Mouse (Mus musculus) lung, embryonic 15.5 days (tissue): ENCODE results near the gene Slc16a3. TPM values are rescaled to one million over a fixed set of nuclear protein-coding genes. Genes with fewer than 3 reads are reported as not detected.

Experiments used
- ATAC-seq: fragments of 200-750 bp; cut with Nextera tagmentation; 2 replicates; pipeline ENCODE4 v1.8.0; 2017; ENCODE audit warnings: moderate number of reproducible peaks, borderline replicate concordance; ENCODE audit not compliant: low FRiP score, low TSS enrichment; ENCODE audit errors: extremely low read depth
- H3K27ac ChIP-seq: fragments of 300-500 bp; sonication (generic); 2 replicates; pipeline ENCODE4 v1.5.1; 2015; ENCODE audit warnings: moderate library complexity, mild to moderate bottlenecking, inconsistent platforms
- H3K27me3 ChIP-seq: fragments of 300-500 bp; sonication (generic); 2 replicates; pipeline ENCODE4 v1.6.1; 2015; ENCODE audit warnings: inconsistent platforms
- H3K36me3 ChIP-seq: fragments of 300-500 bp; sonication (generic); 2 replicates; pipeline ENCODE4 v1.6.1; 2015; ENCODE audit warnings: inconsistent platforms
- H3K4me1 ChIP-seq: fragments of 300-500 bp; sonication (generic); 2 replicates; pipeline ENCODE4 v1.6.1; 2015; ENCODE audit warnings: inconsistent platforms
- H3K4me2 ChIP-seq: fragments of 300-500 bp; sonication (generic); 2 replicates; pipeline ENCODE4 v1.6.1; 2015; ENCODE audit warnings: inconsistent platforms, mild to moderate bottlenecking, moderate library complexity
- H3K4me3 ChIP-seq: fragments of 300-500 bp; sonication (generic); 2 replicates; pipeline ENCODE4 v1.5.1; 2015; ENCODE audit warnings: mild to moderate bottlenecking, inconsistent platforms
- H3K9ac ChIP-seq: fragments of 300-500 bp; sonication (generic); 2 replicates; pipeline ENCODE4 v1.6.1; 2015; ENCODE audit warnings: inconsistent platforms
- H3K9me3 ChIP-seq: fragments of 300-500 bp; sonication (generic); 2 replicates; pipeline ENCODE4 v1.6.1; 2016; ENCODE audit warnings: inconsistent platforms
- WGBS: fragments of 180-500 bp; shearing (Covaris S2); methylation state at CpG from one replicate; pipeline ENCODE4 v1.1.7; 2015; 5-methylcytosine and 5-hydroxymethylcytosine counted together
- polyA plus RNA-seq: library from polyadenylated mRNA; unstranded; fragments of >200 nt; fragmentation: Nextera tagmentation; extraction: Ambion mirVana; gene quantifications from 2 replicates; pipeline ENCODE4 v1.2.1, GENCODE M21; 2015

The Slc16a3 gene
- polyA plus RNA-seq, 1 experiment from 2014 or later: 67.1 TPM

- peaks cover 17% of the 10 kb centered on the region for H3K4me1 ChIP-seq
- no peaks in the 10 kb centered on the region for H3K9me3 ChIP-seq
- H3K27me3 ChIP-seq: no peaks in the 10 kb centered on the region
- H3K9ac ChIP-seq: no peak overlapping the region
- H3K4me3 ChIP-seq: no peak overlapping the region
- WGBS: 81% methylated on average over 4 of the region's 4 CpGs
- H3K27ac ChIP-seq: no peak overlapping the region
- no peak for ATAC-seq
- H3K36me3 ChIP-seq: no peaks in the 10 kb centered on the region
- H3K4me2 ChIP-seq: no peak overlapping the region
Measured at GRCm38 (mm10) chr11:120928468-120928867, 19.8 kb upstream of the Slc16a3 start.

GRCm38 (mm10) chr11:120931479-120931878 lies 16.8 kb upstream of the Slc16a3 start:
- Histone ChIP-seq H3K9ac (no peak overlapping the region), H3K27ac (no peak overlapping the region)

DNA sequence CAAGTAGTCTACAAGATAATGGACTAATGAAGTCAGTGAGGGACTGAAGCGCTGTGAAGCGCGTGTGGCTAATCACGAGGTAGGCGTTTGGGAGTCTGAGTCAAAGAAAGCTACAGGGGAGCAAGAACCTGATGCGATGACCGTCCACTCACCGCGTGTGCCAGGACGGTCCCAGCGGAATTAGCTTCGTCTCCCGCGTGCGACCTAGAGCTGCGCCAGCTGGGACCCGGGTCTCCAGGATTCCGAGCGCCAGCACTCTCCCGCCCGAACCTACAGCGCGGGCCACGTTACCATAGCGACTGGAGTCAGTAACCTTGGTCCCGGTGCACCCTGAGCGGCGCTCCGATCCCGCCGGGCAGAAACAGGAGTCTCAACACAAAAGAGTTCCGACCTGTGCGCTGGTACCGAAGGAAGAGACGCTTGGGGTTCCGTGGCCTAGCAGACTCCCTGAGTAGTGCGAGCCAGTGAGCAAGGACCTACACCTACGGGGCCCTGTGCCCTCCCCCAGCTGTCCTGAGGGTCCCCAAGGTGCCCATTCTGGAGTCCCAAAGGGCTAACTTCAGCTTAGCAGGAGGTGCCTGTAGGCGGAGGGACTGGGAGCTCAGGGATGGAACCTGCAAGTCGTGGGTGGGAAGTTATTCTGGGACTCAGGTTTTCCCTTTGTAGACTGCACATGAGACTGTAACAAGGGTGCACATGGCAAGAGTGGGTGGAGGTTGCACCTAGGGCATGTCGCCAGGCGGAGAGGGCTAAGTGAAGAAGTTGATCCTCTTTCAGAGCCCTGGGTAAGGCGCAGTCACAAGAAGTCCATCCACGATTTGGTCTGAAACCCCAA lies 15.5 kb upstream of the Slc16a3 start, which contains the start of gene Ccdc57:
Gene Ccdc57, minus strand, starts transcription at position 309 of the 835 bp plus-strand sequence.
- 8% methylated on average over 44 of the region's 44 CpGs for WGBS
- ATAC-seq: peak; percentile 94

More at GRCm38 (mm10) chr11:120931479-120931878, 16.8 kb upstream of the Slc16a3 start:
- H3K4me1 ChIP-seq: peaks cover 17% of the 10 kb centered on the region
- no peaks in the 10 kb centered on the region for H3K9me3 ChIP-seq
- no peaks in the 10 kb centered on the region for H3K27me3 ChIP-seq
- peak overlapping the region; percentile 88; the same call in 1 of the 2 replicates for H3K4me2 ChIP-seq
- H3K4me3 ChIP-seq: no peak overlapping the region; the same call in 1 of the 2 replicates
- ATAC-seq: no peak
- H3K36me3 ChIP-seq: no peaks in the 10 kb centered on the region
- WGBS: 90% methylated on average over 4 of the region's 4 CpGs

DNA sequence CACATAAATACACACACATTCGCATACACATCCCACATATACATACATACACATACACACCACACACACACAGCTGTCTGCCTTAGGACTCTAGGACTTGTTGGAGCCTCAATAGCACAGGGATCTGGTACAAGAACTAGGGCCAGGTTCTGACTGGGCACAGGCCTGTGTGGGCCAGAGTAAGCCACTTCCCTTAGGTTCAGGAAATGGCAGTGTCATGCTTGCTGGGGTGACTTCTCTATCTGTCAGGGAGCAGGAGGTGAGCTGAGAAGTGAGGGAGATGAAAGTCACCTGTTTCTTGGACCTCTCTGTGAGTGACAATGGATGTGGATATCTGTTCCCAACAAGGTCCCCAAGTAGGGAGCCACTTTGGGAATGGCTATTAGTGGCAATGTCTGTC lies 10.3 kb upstream of the Slc16a3 start:
- Histone ChIP-seq H3K4me3 (no peak overlapping the region), H3K36me3 (no peaks in the 10 kb centered on the region), H3K27me3 (no peaks in the 10 kb centered on the region), H3K9ac (no peak overlapping the region), H3K27ac (no peak overlapping the region), H3K9me3 (no peaks in the 10 kb centered on the region), H3K4me1 (peaks cover 2% of the 10 kb centered on the region; the same call in 1 of the 2 replicates), H3K4me2 (no peak overlapping the region)
- no peak for ATAC-seq
- 90% methylated on average over 1 of the region's 1 CpGs for WGBS

More for the DNA sequence above, 15.5 kb upstream of the Slc16a3 start, which contains the start of gene Ccdc57:
- H3K27me3 ChIP-seq: no peaks in the 10 kb centered on the region
- H3K4me3 ChIP-seq: peak within 1 kb of the TSS; percentile 73
- H3K4me1 ChIP-seq: peaks cover 17% of the 10 kb centered on the region
- no peaks in the 10 kb centered on the region for H3K9me3 ChIP-seq
- H3K4me2 ChIP-seq: peak within 1 kb of the TSS; percentile 88
- peak within 1 kb of the TSS; percentile 21; the same call in 1 of the 2 replicates for H3K27ac ChIP-seq
- H3K36me3 ChIP-seq: no peaks in the 10 kb centered on the region
- peak within 1 kb of the TSS; percentile 72 for H3K9ac ChIP-seq

- Histone ChIP-seq H3K9me3 (no peaks in the 10 kb centered on the region), H3K27ac (no peak overlapping the region), H3K27me3 (no peaks in the 10 kb centered on the region), H3K4me2 (no peak overlapping the region), H3K36me3 (no peaks in the 10 kb centered on the region), H3K4me1 (no peaks in the 10 kb centered on the region), H3K4me3 (no peak overlapping the region), H3K9ac (no peak overlapping the region)
- WGBS: 24% methylated on average over 4 of the region's 4 CpGs
- no peak for ATAC-seq
Measured at GRCm38 (mm10) chr11:120938795-120939194, 9.5 kb upstream of the Slc16a3 start.

- Histone ChIP-seq H3K27me3 (0 out of 2 replicates have a peak, but pooled peaks cover under 1% of the 10 kb centered on the region), H3K36me3 (no peaks in the 10 kb centered on the region), H3K4me1 (no peaks in the 10 kb centered on the region), H3K4me2 (no peak overlapping the region), H3K27ac (no peak overlapping the region), H3K9me3 (no peaks in the 10 kb centered on the region), H3K4me3 (no peak overlapping the region), H3K9ac (no peak overlapping the region)
- 35% methylated on average over 6 of the region's 6 CpGs for WGBS
- no peak; the same call in 1 of the 2 replicates for ATAC-seq
Measured at GRCm38 (mm10) chr11:120939712-120940341, 8.5 kb upstream of the Slc16a3 start.

- Histone ChIP-seq H3K27me3 (0 out of 2 replicates have a peak, but pooled peaks cover 7% of the 10 kb centered on the region), H3K27ac (no peak overlapping the region), H3K36me3 (no peaks in the 10 kb centered on the region), H3K9ac (no peak overlapping the region), H3K4me1 (no peaks in the 10 kb centered on the region), H3K4me2 (no peak overlapping the region), H3K4me3 (no peak overlapping the region), H3K9me3 (no peaks in the 10 kb centered on the region)
- no peak for ATAC-seq
- 83% methylated on average over 6 of the region's 6 CpGs for whole genome bisulfite sequencing
Measured at GRCm38 (mm10) chr11:120940959-120941358, 7.3 kb upstream of the Slc16a3 start.

DNA sequence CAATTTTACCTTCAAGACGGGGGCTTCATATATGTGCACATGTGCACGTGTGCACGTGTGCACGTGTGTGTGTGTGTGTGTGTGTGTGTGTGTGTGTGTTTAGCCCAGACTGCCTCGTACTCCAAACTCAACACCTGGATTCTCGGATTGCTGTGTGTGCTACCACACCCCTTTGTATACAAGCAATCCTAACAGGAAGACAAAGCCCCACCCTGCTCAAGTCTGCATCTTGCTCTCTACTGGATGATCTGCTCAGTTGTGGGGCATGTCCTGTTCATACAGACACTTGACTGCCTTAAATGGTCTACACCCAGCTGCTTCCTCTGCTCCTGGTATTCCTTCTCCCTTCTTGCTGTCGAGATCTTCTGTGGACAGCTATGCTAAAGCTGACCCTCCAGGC lies 3.0 kb upstream of the Slc16a3 start:
- Histone ChIP-seq H3K27me3 (0 out of 2 replicates have a peak, but pooled peaks cover 7% of the 10 kb centered on the region), H3K27ac (no peak overlapping the region), H3K4me1 (peaks cover 18% of the 10 kb centered on the region), H3K9me3 (no peaks in the 10 kb centered on the region), H3K4me3 (no peak overlapping the region), H3K9ac (no peak overlapping the region), H3K4me2 (no peak overlapping the region), H3K36me3 (no peaks in the 10 kb centered on the region)
- no peak for ATAC-seq
- 78% methylated on average over 7 of the region's 7 CpGs for WGBS

DNA sequence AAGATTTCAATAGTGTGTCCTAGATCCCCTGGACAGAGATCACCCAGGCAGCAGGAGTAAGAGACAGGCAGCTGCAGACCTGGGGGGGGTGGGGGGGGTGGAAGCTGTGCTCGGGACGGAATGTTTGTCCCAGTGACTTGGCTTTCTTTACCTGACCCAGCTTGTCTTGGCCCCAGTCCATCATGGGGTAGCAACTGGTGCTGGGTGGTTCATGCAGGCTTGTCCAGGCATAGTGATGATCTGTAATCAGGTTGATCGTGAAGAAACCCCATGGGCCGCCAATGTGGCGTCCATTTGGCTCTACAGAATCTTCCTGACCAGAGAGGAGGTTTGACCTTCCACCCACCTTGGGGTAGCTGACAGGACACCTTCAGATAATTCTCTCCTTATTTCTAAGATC lies 2.4 kb upstream of the Slc16a3 start:
- no peak for ATAC-seq
- H3K4me3 ChIP-seq: no peak overlapping the region
- H3K4me2 ChIP-seq: no peak overlapping the region
- H3K36me3 ChIP-seq: no peaks in the 10 kb centered on the region
- no peak overlapping the region for H3K27ac ChIP-seq
- no peak overlapping the region for H3K9ac ChIP-seq
- H3K4me1 ChIP-seq: peaks cover 22% of the 10 kb centered on the region
- H3K9me3 ChIP-seq: no peaks in the 10 kb centered on the region
- 0 out of 2 replicates have a peak, but pooled peaks cover 7% of the 10 kb centered on the region for H3K27me3 ChIP-seq
- WGBS: 79% methylated on average over 5 of the region's 5 CpGs

- Histone ChIP-seq H3K4me1 (peaks cover 40% of the 10 kb centered on the region), H3K4me3 (peak overlapping the region; percentile 54), H3K36me3 (no peaks in the 10 kb centered on the region), H3K27me3 (0 out of 2 replicates have a peak, but pooled peaks cover 7% of the 10 kb centered on the region), H3K9ac (peak overlapping the region; percentile 50), H3K27ac (peak overlapping the region; percentile 49), H3K9me3 (no peaks in the 10 kb centered on the region), H3K4me2 (peak overlapping the region; percentile 87)
- ATAC-seq: peak; percentile 40; the same call in 1 of the 2 replicates
- 2% methylated on average over 74 of the region's 75 CpGs for WGBS
Measured at GRCm38 (mm10) chr11:120948861-120949851, 876 bp downstream of the Slc16a3 start.

DNA sequence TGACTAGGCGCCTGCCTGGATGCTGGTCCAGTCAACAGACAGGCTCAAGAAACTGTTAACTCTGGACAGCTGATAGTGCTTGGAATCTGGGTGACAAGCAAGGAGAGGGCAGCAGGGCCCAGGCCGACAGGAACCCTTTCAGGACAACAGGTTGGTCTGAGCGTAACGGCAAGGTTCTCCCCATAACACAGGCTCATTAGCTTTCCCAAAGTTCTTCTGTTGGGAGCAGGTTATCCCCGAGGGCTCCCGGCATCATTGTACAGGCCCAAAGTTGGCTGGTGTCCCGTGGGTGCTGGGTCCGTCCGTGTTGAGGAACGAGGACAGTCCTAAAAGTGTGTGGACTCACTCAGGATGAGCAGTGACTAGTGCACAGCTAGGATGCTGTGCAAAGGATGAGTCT lies 1.6 kb downstream of the Slc16a3 start:
- H3K36me3 ChIP-seq: no peaks in the 10 kb centered on the region
- no peaks in the 10 kb centered on the region for H3K9me3 ChIP-seq
- peak overlapping the region; percentile 87 for H3K4me2 ChIP-seq
- 0 out of 2 replicates have a peak, but pooled peaks cover 6% of the 10 kb centered on the region for H3K27me3 ChIP-seq
- no peak for ATAC-seq
- no peak overlapping the region for H3K27ac ChIP-seq
- peak overlapping the region; percentile 50; the same call in 1 of the 2 replicates for H3K9ac ChIP-seq
- 23% methylated on average over 10 of the region's 10 CpGs for WGBS
- peaks cover 45% of the 10 kb centered on the region for H3K4me1 ChIP-seq
- H3K4me3 ChIP-seq: peak overlapping the region; percentile 54
